Mouse (Mus musculus): ENCODE results near the gene Gm20909. TPM values are rescaled to one million over a fixed set of nuclear protein-coding genes. Genes with fewer than 3 reads are reported as not detected.
"Not testable (repeated sequence)": the region's sequence is repeated elsewhere in the genome, so short reads cannot be mapped to it uniquely, and the experiment has no call there.

The Gm20909 gene
- polyA plus RNA-seq (2015; fragmentation: Nextera tagmentation; extraction: Ambion mirVana), result not detected in 2 replicates

- not testable (repeated sequence) for H3K36me3 ChIP-seq
These were observed at the start of gene Gm20909 for GRCm38 (mm10) chrY:21164270-21164669. Gene Gm20909, plus strand, starts transcription at chrY:21164570.

More at GRCm38 (mm10) chrY:21164270-21164669, at the start of gene Gm20909:
- not testable (repeated sequence) for H3K27ac ChIP-seq; H3K4me2 ChIP-seq; H3K9ac ChIP-seq; H3K27me3 ChIP-seq; H3K4me1 ChIP-seq (replicated peaks); H3K4me3 ChIP-seq; H3K9me3 ChIP-seq; ATAC-seq (ENCODE audit: low FRiP score)
- no CpG with 5 or more reads among the region's 4 CpGs for WGBS

Other genes starting within 250 kb of the Gm20909 start
- gene Gm29866, start 170.9 kb upstream of the Gm20909 start, polyA plus RNA-seq (2015; fragmentation: Nextera tagmentation; extraction: Ambion mirVana), result not detected in 2 replicates
- not detected in 2 replicates for gene Gm20865, start 77.0 kb downstream of the Gm20909 start, polyA plus RNA-seq (2015; fragmentation: Nextera tagmentation; extraction: Ambion mirVana)

All from hindbrain, embryonic 13.5 days (tissue).